Mouse (Mus musculus) MEL (cell line): ENCODE measurements around the gene Slc2a4. TPM values are rescaled to one million over a fixed set of nuclear protein-coding genes. Genes with fewer than 3 reads are reported as not detected.

ENCODE experiments used
- RAD21 ChIP-seq: IDR thresholded peaks from 2 replicates; pipeline ENCODE4 v1.6.1; 2011; ENCODE audit warnings: mild to moderate bottlenecking, low read depth, low read length, improper control_type of control experiment
- ZMIZ1 ChIP-seq: IDR thresholded peaks from 2 replicates; pipeline ENCODE4 v1.6.1; 2012; ENCODE audit warnings: low read depth, mild to moderate bottlenecking, inconsistent platforms, low read length, improper control_type of control experiment, moderate library complexity
- polyA plus RNA-seq, 2 experiments: library from polyadenylated mRNA; stranded (reverse) in 1 of 2; unstranded in 1 of 2; fragments of >175 nt in 1 of 2; fragments of >200 nt in 1 of 2; gene quantifications; 2 replicates each; pipeline versions ENCODE4 v1.2.1 to v1.2.4; 2012; ENCODE audit warnings: low replicate concordance in 2 of 2, low read depth in 1 of 2; ENCODE audit not compliant: insufficient read length in 2 of 2, insufficient read depth in 1 of 2, missing spikeins in 1 of 2
- total RNA-seq: library from RNA; depleted of rRNA; stranded (reverse); fragments of 300-350 nt; gene quantifications from 2 replicates; pipeline ENCODE4 v1.2.3, GENCODE M21; 2012; rRNA removed

Slc2a4 gene
- total and polyA plus RNA-seq, 3 experiments, result 0.12 to 0.19 TPM; not detected in 1

DNA sequence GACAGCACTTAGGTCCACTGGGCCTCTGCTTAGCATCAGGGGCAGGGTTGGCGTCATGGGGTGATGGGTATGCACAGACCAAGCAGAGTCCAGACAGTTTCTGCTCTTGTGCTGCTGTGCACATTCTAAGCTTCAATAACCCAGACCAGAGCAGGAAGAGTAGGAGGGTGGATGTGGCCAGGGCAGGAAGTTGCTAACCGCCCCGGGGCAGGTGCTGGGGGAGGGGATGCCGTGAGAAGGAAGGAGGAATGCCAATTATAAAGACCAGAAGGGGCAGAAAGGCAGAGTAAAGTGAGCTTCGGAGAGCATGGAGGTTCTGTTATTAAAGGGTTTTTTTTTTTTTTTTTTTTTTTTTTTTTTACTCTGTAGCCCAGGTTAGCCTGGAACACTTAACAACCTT, 53.3 kb downstream of the Slc2a4 start (continued):
- TF ChIP-seq RAD21 (no peak), ZMIZ1 (no peak)

Other genes starting within 250 kb of the Slc2a4 start
Only the 30 nearest of the 33 such genes appear.
- gene Zbtb4, start 182.3 kb downstream of the Slc2a4 start, total RNA-seq, result 1.4 and 2.4 TPM in 2 replicates
- gene Zbtb4, start 182.3 kb downstream of the Slc2a4 start, polyA plus RNA-seq, result 1 to 10 TPM in 1 of 2 experiments, not detected in 1; 2.7 TPM
- gene Chrnb1, start 152.2 kb downstream of the Slc2a4 start, total RNA-seq, result 0.31 and 0.33 TPM in 2 replicates
- gene Chrnb1, start 152.2 kb downstream of the Slc2a4 start, polyA plus RNA-seq, result 1 to 10 TPM in 1 of 2 experiments, not detected in 1; 1.6 TPM
- 4.8 and 5.1 TPM in 2 replicates for gene Fgf11, start 146.3 kb downstream of the Slc2a4 start, total RNA-seq
- 10 to 100 TPM in 1 of 2 experiments, not detected in 1; 26.8 TPM for gene Fgf11, start 146.3 kb downstream of the Slc2a4 start, polyA plus RNA-seq
- 0.29 and 0.31 TPM in 2 replicates for gene Tmem102, start 142.6 kb downstream of the Slc2a4 start, total RNA-seq
- 1 to 10 TPM in 1 of 2 experiments, not detected in 1; 2.4 TPM for gene Tmem102, start 142.6 kb downstream of the Slc2a4 start, polyA plus RNA-seq
- gene Gm39566, start 132.9 kb downstream of the Slc2a4 start, total RNA-seq, result 0.04 TPM in 1 of 2 replicates, not detected in the other
- not detected for gene Gm39566, start 132.9 kb downstream of the Slc2a4 start, polyA plus RNA-seq
- gene Spem2, start 129.7 kb downstream of the Slc2a4 start, total RNA-seq, result not detected in 2 replicates
- not detected for gene Spem2, start 129.7 kb downstream of the Slc2a4 start, polyA plus RNA-seq
- gene Spem1, start 126.0 kb downstream of the Slc2a4 start, total RNA-seq, result 0.19 TPM in 1 of 2 replicates, not detected in the other
- under 1 TPM in 1 of 2 experiments, not detected in 1; 0.15 TPM for gene Spem1, start 126.0 kb downstream of the Slc2a4 start, polyA plus RNA-seq
- gene Nlgn2, start 110.4 kb downstream of the Slc2a4 start, total RNA-seq, result 20.3 and 20.9 TPM in 2 replicates
- gene Nlgn2, start 110.4 kb downstream of the Slc2a4 start, polyA plus RNA-seq, result 10 to 100 TPM; 29.8 to 43.3 TPM
- gene Tmem256, start 109.7 kb downstream of the Slc2a4 start, total RNA-seq, result 176 and 190 TPM in 2 replicates
- 100 to 1,000 TPM in 1 of 2 experiments, not detected in 1; 181 TPM for gene Tmem256, start 109.7 kb downstream of the Slc2a4 start, polyA plus RNA-seq
- gene Plscr3, start 101.8 kb downstream of the Slc2a4 start, total RNA-seq, result 3.8 and 4.6 TPM in 2 replicates
- 10 to 100 TPM in 1 of 2 experiments, not detected in 1; 26.0 TPM for gene Plscr3, start 101.8 kb downstream of the Slc2a4 start, polyA plus RNA-seq
- gene Tnk1, start 89.5 kb downstream of the Slc2a4 start, total RNA-seq, result 0.13 and 0.35 TPM in 2 replicates
- under 1 TPM in 1 of 2 experiments, not detected in 1; 0.25 TPM for gene Tnk1, start 89.5 kb downstream of the Slc2a4 start, polyA plus RNA-seq
- not detected in 2 replicates for gene Tmem95, start 70.2 kb downstream of the Slc2a4 start, total RNA-seq
- gene Tmem95, start 70.2 kb downstream of the Slc2a4 start, polyA plus RNA-seq, result not detected
- 0.19 and 0.26 TPM in 2 replicates for gene Kctd11, start 66.8 kb downstream of the Slc2a4 start, total RNA-seq
- under 1 TPM in 1 of 2 experiments, not detected in 1; 0.49 TPM for gene Kctd11, start 66.8 kb downstream of the Slc2a4 start, polyA plus RNA-seq
- 20.7 and 33.4 TPM in 2 replicates for gene Acap1, start 52.6 kb downstream of the Slc2a4 start, total RNA-seq
- gene Acap1, start 52.6 kb downstream of the Slc2a4 start, polyA plus RNA-seq, result 10 to 100 TPM in 1 of 2 experiments, not detected in 1; 42.2 TPM
- gene 2810408A11Rik, start 47.2 kb downstream of the Slc2a4 start, total RNA-seq, result 0.69 and 0.81 TPM in 2 replicates
- gene 2810408A11Rik, start 47.2 kb downstream of the Slc2a4 start, polyA plus RNA-seq, result 1 to 10 TPM in 1 of 2 experiments, not detected in 1; 1.3 TPM
- 47.3 and 58.0 TPM in 2 replicates for gene Neurl4, start 47.1 kb downstream of the Slc2a4 start, total RNA-seq
- 10 to 100 TPM in 1 of 2 experiments, not detected in 1; 50.9 TPM for gene Neurl4, start 47.1 kb downstream of the Slc2a4 start, polyA plus RNA-seq
- 64.5 and 78.0 TPM in 2 replicates for gene Gps2, start 34.3 kb downstream of the Slc2a4 start, total RNA-seq
- gene Gps2, start 34.3 kb downstream of the Slc2a4 start, polyA plus RNA-seq, result 100 to 1,000 TPM in 1 of 2 experiments, not detected in 1; 113 TPM
- gene Eif5a, start 26.2 kb downstream of the Slc2a4 start, total RNA-seq, result 1,428 and 1,539 TPM in 2 replicates
- 1,000 to 10,000 TPM; 1,272 to 3,185 TPM for gene Eif5a, start 26.2 kb downstream of the Slc2a4 start, polyA plus RNA-seq
- gene Ybx2, start 12.4 kb downstream of the Slc2a4 start, total RNA-seq, result 0.33 and 0.50 TPM in 2 replicates
- gene Ybx2, start 12.4 kb downstream of the Slc2a4 start, polyA plus RNA-seq, result under 1 TPM in 1 of 2 experiments, not detected in 1; 0.92 TPM
- gene Cldn7, start 16.6 kb upstream of the Slc2a4 start, total RNA-seq, result 0.26 and 0.31 TPM in 2 replicates
- under 1 TPM in 1 of 2 experiments, not detected in 1; 0.36 TPM for gene Cldn7, start 16.6 kb upstream of the Slc2a4 start, polyA plus RNA-seq
- 47.3 and 49.6 TPM in 2 replicates for gene Ctdnep1, start 33.0 kb upstream of the Slc2a4 start, total RNA-seq
- 100 to 1,000 TPM in 1 of 2 experiments, not detected in 1; 133 TPM for gene Ctdnep1, start 33.0 kb upstream of the Slc2a4 start, polyA plus RNA-seq
- gene Elp5, start 34.3 kb upstream of the Slc2a4 start, total RNA-seq, result 170 and 189 TPM in 2 replicates
- 100 to 1,000 TPM in 1 of 2 experiments, not detected in 1; 222 TPM for gene Elp5, start 34.3 kb upstream of the Slc2a4 start, polyA plus RNA-seq
- 105 and 132 TPM in 2 replicates for gene Gabarap, start 43.0 kb upstream of the Slc2a4 start, total RNA-seq
- gene Gabarap, start 43.0 kb upstream of the Slc2a4 start, polyA plus RNA-seq, result 100 to 1,000 TPM in 1 of 2 experiments, not detected in 1; 241 TPM
- gene Phf23, start 47.6 kb upstream of the Slc2a4 start, total RNA-seq, result 88.2 and 112 TPM in 2 replicates
- 100 to 1,000 TPM in 1 of 2 experiments, not detected in 1; 108 TPM for gene Phf23, start 47.6 kb upstream of the Slc2a4 start, polyA plus RNA-seq
- 40.1 and 41.9 TPM in 2 replicates for gene Dvl2, start 52.4 kb upstream of the Slc2a4 start, total RNA-seq
- 10 to 100 TPM in 1 of 2 experiments, not detected in 1; 38.5 TPM for gene Dvl2, start 52.4 kb upstream of the Slc2a4 start, polyA plus RNA-seq
- 123 and 140 TPM in 2 replicates for gene Acadvl, start 67.2 kb upstream of the Slc2a4 start, total RNA-seq
- gene Acadvl, start 67.2 kb upstream of the Slc2a4 start, polyA plus RNA-seq, result 10 to 100 TPM in 1 of 2 experiments, not detected in 1; 92.5 TPM
- 6.5 and 7.9 TPM in 2 replicates for gene Dlg4, start 68.8 kb upstream of the Slc2a4 start, total RNA-seq
- gene Dlg4, start 68.8 kb upstream of the Slc2a4 start, polyA plus RNA-seq, result 10 to 100 TPM in 1 of 2 experiments, not detected in 1; 24.7 TPM
- 0.13 TPM in 1 of 2 replicates, not detected in the other for gene Asgr1, start 105.9 kb upstream of the Slc2a4 start, total RNA-seq
- under 1 TPM in 1 of 2 experiments, not detected in 1; 0.31 TPM for gene Asgr1, start 105.9 kb upstream of the Slc2a4 start, polyA plus RNA-seq
- gene Asgr2, start 144.5 kb upstream of the Slc2a4 start, total RNA-seq, result not detected in 2 replicates
- not detected for gene Asgr2, start 144.5 kb upstream of the Slc2a4 start, polyA plus RNA-seq
- gene Mgl2, start 182.1 kb upstream of the Slc2a4 start, total RNA-seq, result 0.12 TPM in 1 of 2 replicates, not detected in the other
- gene Mgl2, start 182.1 kb upstream of the Slc2a4 start, polyA plus RNA-seq, result under 1 TPM in 1 of 2 experiments, not detected in 1; 0.06 TPM